Mouse (Mus musculus) midbrain, embryonic 14.5 days (tissue): ENCODE results near the gene Gm10721. TPM values are rescaled to one million over a fixed set of nuclear protein-coding genes. Genes with fewer than 3 reads are reported as not detected.
"Not testable (repeated sequence)": the region's sequence is repeated elsewhere in the genome, so short reads cannot be mapped to it uniquely, and the experiment has no call there.

Experiments used
- ATAC-seq: fragments of 200-750 bp; cut with Nextera tagmentation; 2 replicates; pipeline ENCODE4 v1.8.0; 2017; ENCODE audit warnings: moderate number of reproducible peaks, moderate library complexity; ENCODE audit not compliant: low FRiP score, low TSS enrichment
- DNase-seq: peaks from one replicate; pipeline ENCODE4 v3.0.0-alpha.2; 2015
- H3K27ac ChIP-seq: fragments of 300-500 bp; sonication (generic); replicated peaks from 2 replicates; pipeline ENCODE4 v1.5.1; 2014; ENCODE audit warnings: mild to moderate bottlenecking, low read depth, low read length, moderate library complexity
- H3K27me3 ChIP-seq: fragments of 300-500 bp; sonication (generic); 2 replicates; pipeline ENCODE4 v1.6.1; 2014; ENCODE audit warnings: low read length, control low read depth, mixed read lengths; ENCODE audit not compliant: control insufficient read depth, insufficient read depth
- H3K36me3 ChIP-seq: fragments of 300-500 bp; sonication (generic); 2 replicates; pipeline ENCODE4 v1.6.1; 2014; ENCODE audit warnings: low read length, control low read depth; ENCODE audit not compliant: control insufficient read depth, insufficient read depth
- H3K4me1 ChIP-seq: fragments of 300-500 bp; sonication (generic); 2 replicates; pipeline ENCODE4 v1.6.1; 2014; ENCODE audit warnings: mild to moderate bottlenecking, antibody characterized with exemption, low read length, control low read depth; ENCODE audit not compliant: control insufficient read depth, insufficient read depth
- H3K4me2 ChIP-seq: fragments of 300-500 bp; sonication (generic); 2 replicates; pipeline ENCODE4 v1.6.1; 2014; ENCODE audit warnings: mild to moderate bottlenecking, low read length, moderate library complexity
- H3K4me3 ChIP-seq: fragments of 300-500 bp; sonication (generic); replicated peaks from 2 replicates; pipeline ENCODE4 v1.5.1; 2014; ENCODE audit warnings: low read depth, low read length
- H3K9ac ChIP-seq: fragments of 300-500 bp; sonication (generic); replicated peaks from 2 replicates; pipeline ENCODE4 v1.6.1; 2014; ENCODE audit warnings: mild to moderate bottlenecking, low read length, moderate library complexity
- H3K9me3 ChIP-seq: fragments of 300-500 bp; sonication (generic); 2 replicates; pipeline ENCODE4 v1.6.1; 2016; ENCODE audit warnings: low read length, control low read depth, mixed read lengths; ENCODE audit not compliant: control insufficient read depth
- WGBS: fragments of 180-500 bp; shearing (Covaris S2); extraction: QIAGEN DNeasy Blood & Tissue Kit; methylation state at CpG from one replicate; pipeline ENCODE4 v1.1.7; 2014; 5-methylcytosine and 5-hydroxymethylcytosine counted together
- polyA plus RNA-seq: library from polyadenylated mRNA; unstranded; fragments of >200 nt; fragmentation: Nextera tagmentation; extraction: Ambion mirVana; gene quantifications from 2 replicates; pipeline ENCODE4 v1.2.1, GENCODE M21; 2014

Gm10721 gene
- 0.58 TPM in 1 of 2 replicates, not detected in the other for polyA plus RNA-seq

- not testable (repeated sequence) for H3K4me2 ChIP-seq, H3K36me3 ChIP-seq, H3K9ac ChIP-seq, DNase-seq, H3K27ac ChIP-seq, H3K4me1 ChIP-seq, H3K9me3 ChIP-seq, H3K27me3 ChIP-seq, H3K4me3 ChIP-seq
- no CpG with 5 or more reads among the region's 11 CpGs for WGBS
- ATAC-seq: peak; percentile 65
Observed at GRCm38 (mm10) chr9:3012733-3013279, at the start of gene Gm10721. Gene Gm10721, plus strand, starts transcription at chr9:3013140.

DNA sequence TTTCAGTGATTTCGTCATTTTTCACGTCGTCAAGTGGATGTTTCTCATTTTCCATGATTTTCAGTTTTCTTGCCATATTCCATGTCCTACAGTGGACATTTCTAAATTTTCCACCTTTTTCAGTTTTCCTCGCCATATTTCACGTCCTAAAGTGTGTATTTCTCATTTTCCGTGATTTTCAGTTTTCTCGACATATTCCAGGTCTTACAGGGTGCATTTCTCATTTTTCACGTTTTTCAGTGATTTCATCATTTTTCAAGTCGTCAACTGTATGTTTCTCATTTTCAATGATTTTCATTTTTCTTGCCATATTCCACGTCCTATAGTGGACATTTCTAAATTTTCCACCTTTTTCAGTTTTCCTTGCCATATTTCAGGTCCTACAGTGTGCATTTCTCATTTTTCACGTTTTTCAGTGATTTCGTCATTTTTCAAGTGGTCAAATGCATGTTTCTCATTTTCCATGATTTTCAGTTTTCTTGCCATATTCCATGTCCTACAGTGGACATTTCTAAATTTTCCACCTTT lies 12.4 kb upstream of the Gm10721 start, which contains the start of gene Gm10722:
Gm10722 (plus strand) TSS at position 478 of the 528 bp plus-strand sequence.
- H3K4me1 ChIP-seq, H3K9ac ChIP-seq, H3K4me2 ChIP-seq, H3K27me3 ChIP-seq, ATAC-seq, H3K36me3 ChIP-seq, H3K9me3 ChIP-seq, H3K27ac ChIP-seq, H3K4me3 ChIP-seq: not testable (repeated sequence)
- DNase-seq: peak; percentile 19
- 69% methylated on average over 12 of the region's 12 CpGs for WGBS

GRCm38 (mm10) chr9:3001006-3001405 lies 11.9 kb upstream of the Gm10721 start:
- DNase-seq: not testable (repeated sequence)

DNA sequence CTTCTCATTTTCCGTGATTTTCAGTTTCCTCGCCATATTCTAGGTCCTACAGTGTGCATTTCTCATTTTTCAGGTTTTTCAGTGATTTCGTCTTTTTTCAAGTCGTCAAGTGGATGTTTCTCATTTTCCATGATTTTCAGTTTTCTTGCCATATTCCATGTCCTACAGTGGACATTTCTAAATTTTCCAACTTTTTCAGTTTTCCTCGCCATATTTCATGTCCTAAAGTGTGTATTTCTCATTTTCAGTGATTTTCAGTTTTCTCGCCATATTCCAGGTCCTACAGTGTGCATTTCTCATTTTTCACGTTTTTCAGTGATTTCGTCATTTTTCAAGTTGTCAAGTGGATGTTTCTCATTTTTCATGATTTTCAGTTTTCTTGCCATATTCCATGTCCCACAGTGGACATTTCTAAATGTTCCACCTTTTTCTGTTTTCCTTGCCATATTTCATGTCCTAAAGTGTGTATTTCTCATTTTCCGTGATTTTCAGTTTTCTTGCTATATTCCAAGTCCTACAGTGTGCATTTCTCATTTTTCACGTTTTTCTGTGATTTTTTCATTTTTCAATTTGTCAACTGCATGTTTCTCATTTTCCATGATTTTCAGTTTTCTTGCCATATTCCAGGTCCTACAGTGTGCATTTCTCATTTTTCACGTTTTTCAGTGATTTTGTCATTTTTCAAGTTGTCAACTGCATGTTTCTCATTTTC lies 10.8 kb upstream of the Gm10721 start:
- H3K9me3 ChIP-seq, H3K4me1 ChIP-seq, H3K27me3 ChIP-seq, H3K4me2 ChIP-seq, H3K36me3 ChIP-seq, H3K4me3 ChIP-seq, H3K9ac ChIP-seq, H3K27ac ChIP-seq: not testable (repeated sequence)
- 58% methylated on average over 8 of the region's 11 CpGs for WGBS
- ATAC-seq (peak; percentile 88), DNase-seq (peak; percentile 37)

More at GRCm38 (mm10) chr9:3001006-3001405, 11.9 kb upstream of the Gm10721 start:
- H3K9ac ChIP-seq, H3K27ac ChIP-seq, H3K4me1 ChIP-seq, H3K9me3 ChIP-seq, H3K27me3 ChIP-seq, H3K36me3 ChIP-seq, H3K4me2 ChIP-seq, ATAC-seq, H3K4me3 ChIP-seq: not testable (repeated sequence)
- 65% methylated on average over 8 of the region's 8 CpGs for WGBS

DNA sequence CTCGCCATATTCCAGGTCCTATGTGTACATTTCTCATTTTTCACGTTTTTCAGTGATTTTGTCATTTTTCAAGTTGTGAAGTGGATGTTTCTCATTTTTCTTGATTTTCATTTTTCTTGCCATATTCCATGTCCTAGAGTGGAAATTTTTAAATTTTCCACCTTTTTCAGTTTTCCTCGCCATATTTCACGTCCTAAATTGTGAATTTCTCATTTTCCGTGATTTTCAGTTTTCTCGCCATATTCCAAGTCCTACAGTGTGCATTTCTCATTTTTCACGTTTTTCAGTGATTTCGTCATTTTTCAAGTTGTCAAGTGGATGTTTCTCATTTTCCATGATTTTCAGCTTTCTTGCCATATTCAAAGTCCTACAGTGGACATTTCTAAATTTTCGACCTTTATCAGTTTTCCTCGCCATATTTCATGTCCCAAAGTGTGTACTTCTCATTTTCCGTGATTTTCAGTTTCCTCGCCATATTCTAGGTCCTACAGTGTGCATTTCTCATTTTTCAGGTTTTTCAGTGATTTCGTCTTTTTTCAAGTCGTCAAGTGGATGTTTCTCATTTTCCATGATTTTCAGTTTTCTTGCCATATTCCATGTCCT lies 10.0 kb upstream of the Gm10721 start, which contains the start of gene Gm11168:
Gm11168 (plus strand) TSS at position 553 of the 603 bp plus-strand sequence.
- not testable (repeated sequence) for H3K36me3 ChIP-seq, H3K27me3 ChIP-seq, DNase-seq, H3K9me3 ChIP-seq, H3K4me2 ChIP-seq, H3K9ac ChIP-seq, ATAC-seq, H3K27ac ChIP-seq, H3K4me3 ChIP-seq, H3K4me1 ChIP-seq
- WGBS: 77% methylated on average over 6 of the region's 14 CpGs

- not testable (repeated sequence) for H3K4me1 ChIP-seq, H3K4me2 ChIP-seq, H3K4me3 ChIP-seq, H3K36me3 ChIP-seq, H3K27me3 ChIP-seq, H3K9me3 ChIP-seq, H3K27ac ChIP-seq, H3K9ac ChIP-seq, DNase-seq
- 0 out of 2 replicates have a peak, but pooled peaks have one; percentile 2 for ATAC-seq
- 88% methylated on average over 1 of the region's 5 CpGs for WGBS
Observed at GRCm38 (mm10) chr9:3006179-3006578, 6.8 kb upstream of the Gm10721 start.

DNA sequence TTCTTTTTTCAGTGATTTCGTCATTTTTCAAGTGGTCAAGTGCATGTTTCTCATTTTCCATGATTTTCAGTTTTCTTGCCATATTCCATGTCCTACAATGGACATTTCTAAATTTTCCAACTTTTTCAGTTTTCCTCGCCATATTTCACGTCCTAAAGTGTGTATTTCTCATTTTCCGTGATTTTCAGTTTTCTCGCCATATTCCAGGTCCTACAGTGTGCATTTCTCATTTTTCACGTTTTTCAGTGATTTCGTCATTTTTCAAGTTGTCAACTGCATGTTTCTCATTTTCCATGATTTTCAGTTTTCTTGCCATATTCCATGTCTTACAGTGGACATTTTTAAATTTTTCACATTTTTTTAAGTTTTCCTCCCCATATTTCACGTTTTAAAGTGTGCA lies 6.3 kb upstream of the Gm10721 start:
- not testable (repeated sequence) for H3K36me3 ChIP-seq, H3K9ac ChIP-seq, H3K4me2 ChIP-seq, H3K4me3 ChIP-seq, H3K27me3 ChIP-seq, H3K4me1 ChIP-seq, DNase-seq, H3K27ac ChIP-seq, H3K9me3 ChIP-seq
- WGBS: 70% methylated on average over 7 of the region's 8 CpGs
- peak; percentile 76 for ATAC-seq

DNA sequence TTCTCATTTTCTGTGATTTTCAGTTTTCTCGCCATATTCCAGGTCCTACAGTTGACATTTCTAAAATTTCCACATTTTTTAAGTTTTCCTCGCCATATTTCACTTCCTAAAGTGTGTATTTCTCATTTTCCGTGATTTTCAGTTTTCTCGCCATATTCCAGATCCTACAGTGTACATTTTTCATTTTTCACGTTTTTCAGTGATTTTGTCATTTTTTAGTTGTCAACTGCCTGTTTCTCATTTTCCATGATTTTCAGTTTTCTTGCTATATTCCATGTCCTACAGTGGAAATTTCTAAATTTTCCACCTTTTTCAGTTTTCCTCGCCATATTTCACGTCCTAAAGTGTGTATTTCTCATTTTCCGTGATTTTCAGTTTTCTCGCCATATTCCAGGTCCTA lies 5.7 kb upstream of the Gm10721 start:
- not testable (repeated sequence) for H3K4me1 ChIP-seq, H3K36me3 ChIP-seq, H3K9me3 ChIP-seq, H3K9ac ChIP-seq, H3K27me3 ChIP-seq, H3K27ac ChIP-seq, ATAC-seq, H3K4me2 ChIP-seq, H3K4me3 ChIP-seq
- DNase-seq: peak; percentile 0
- WGBS: 80% methylated on average over 7 of the region's 9 CpGs
